Mouse (Mus musculus): ENCODE measurements around the gene Agpat3.

Agpat3 gene

GRCm38 (mm10) chr10:78323214-78323880 is 28.9 kb downstream of the Agpat3 start:
- peak; percentile 79 to 87 for DNase-seq

- DNase-seq, result peak in 1 of 2 experiments; percentile 51
Observed at GRCm38 (mm10) chr10:78322806-78323205, 29.5 kb downstream of the Agpat3 start.

- DNase-seq, result no peak
Observed at GRCm38 (mm10) chr10:78321133-78321757, 31.0 kb downstream of the Agpat3 start.

GRCm38 (mm10) chr10:78320526-78320925 is 31.8 kb downstream of the Agpat3 start:
- DNase-seq, result peak; percentile 74 to 82

- peak; percentile 30 to 43 for DNase-seq
Observed at GRCm38 (mm10) chr10:78319940-78320339, 32.3 kb downstream of the Agpat3 start.

- DNase-seq, result no peak
Observed at GRCm38 (mm10) chr10:78317270-78317923, 34.9 kb downstream of the Agpat3 start.

GRCm38 (mm10) chr10:78316228-78317087 is 35.8 kb downstream of the Agpat3 start:
- peak; percentile 61 to 63 for DNase-seq

- no peak for DNase-seq
Observed at GRCm38 (mm10) chr10:78315145-78315544, 37.1 kb downstream of the Agpat3 start.

- no peak for DNase-seq
Observed at GRCm38 (mm10) chr10:78311886-78312635, 40.2 kb downstream of the Agpat3 start.

- no peak for DNase-seq
Observed at GRCm38 (mm10) chr10:78310747-78311267, 41.5 kb downstream of the Agpat3 start.

GRCm38 (mm10) chr10:78308617-78309016 is 43.7 kb downstream of the Agpat3 start:
- no peak for DNase-seq

GRCm38 (mm10) chr10:78307391-78307790 is 44.9 kb downstream of the Agpat3 start:
- DNase-seq, result no peak

GRCm38 (mm10) chr10:78306027-78306426 is 46.3 kb downstream of the Agpat3 start:
- DNase-seq, result no peak

GRCm38 (mm10) chr10:78304996-78305395 is 47.3 kb downstream of the Agpat3 start:
- DNase-seq, result no peak

GRCm38 (mm10) chr10:78303675-78304074 is 48.6 kb downstream of the Agpat3 start:
- DNase-seq, result no peak

GRCm38 (mm10) chr10:78300061-78300460 is 52.2 kb downstream of the Agpat3 start:
- no peak for DNase-seq

- DNase-seq, result no peak
Observed at GRCm38 (mm10) chr10:78298651-78299644, 53.3 kb downstream of the Agpat3 start.

GRCm38 (mm10) chr10:78297576-78298484 is 54.5 kb downstream of the Agpat3 start:
- peak; percentile 70 to 81 for DNase-seq

- DNase-seq, result no peak
Observed at GRCm38 (mm10) chr10:78296980-78297379, 55.3 kb downstream of the Agpat3 start.

GRCm38 (mm10) chr10:78296371-78296770 is 55.9 kb downstream of the Agpat3 start:
- no peak for DNase-seq
